Mouse (Mus musculus) lung, postnatal 0 days (tissue): ENCODE data around the gene Wdr66. TPM values are rescaled to one million over a fixed set of nuclear protein-coding genes. Genes with fewer than 3 reads are reported as not detected.

Source experiments
- ATAC-seq: fragments of 200-750 bp; cut with Nextera tagmentation; 2 replicates; pipeline ENCODE4 v1.8.0; 2017; ENCODE audit warnings: moderate library complexity
- DNase-seq: peaks from one replicate; pipeline ENCODE4 v3.0.0-alpha.2; 2016; ENCODE audit warnings: low spot score
- H3K27ac ChIP-seq: fragments of 300-500 bp; sonication (generic); 2 replicates; pipeline ENCODE4 v1.5.1; 2014; ENCODE audit warnings: antibody characterized with exemption, mild to moderate bottlenecking, low read length, mixed read lengths
- H3K27me3 ChIP-seq: fragments of 300-500 bp; sonication (generic); replicated peaks from 2 replicates; pipeline ENCODE4 v1.6.1; 2014; ENCODE audit warnings: low read length, mixed read lengths; ENCODE audit not compliant: insufficient read depth
- H3K36me3 ChIP-seq: fragments of 300-500 bp; sonication (generic); 2 replicates; pipeline ENCODE4 v1.6.1; 2014; ENCODE audit warnings: low read length, mixed read lengths; ENCODE audit not compliant: insufficient read depth
- H3K4me1 ChIP-seq: fragments of 300-500 bp; sonication (generic); 2 replicates; pipeline ENCODE4 v1.6.1; 2014; ENCODE audit warnings: antibody characterized with exemption, low read depth, low read length, mixed read lengths; ENCODE audit not compliant: insufficient read depth
- H3K4me2 ChIP-seq: fragments of 300-500 bp; sonication (generic); replicated peaks from 2 replicates; pipeline ENCODE4 v1.6.1; 2014; ENCODE audit warnings: low read depth, mild to moderate bottlenecking, low read length, moderate library complexity, mixed read lengths
- H3K4me3 ChIP-seq: fragments of 300-500 bp; sonication (generic); 2 replicates; pipeline ENCODE4 v1.5.1; 2014; ENCODE audit warnings: low read depth, low read length
- H3K9ac ChIP-seq: fragments of 300-500 bp; sonication (generic); replicated peaks from 2 replicates; pipeline ENCODE4 v1.6.1; 2014; ENCODE audit warnings: low read depth, mild to moderate bottlenecking
- H3K9me3 ChIP-seq: fragments of 300-500 bp; sonication (generic); 2 replicates; pipeline ENCODE4 v1.6.1; 2016; ENCODE audit warnings: low read length, mixed read lengths
- CTCF ChIP-seq: IDR thresholded peaks from 2 replicates; pipeline ENCODE4 v1.5.1; 2016; ENCODE audit warnings: antibody characterized with exemption, mild to moderate bottlenecking
- EP300 ChIP-seq: IDR thresholded peaks from 2 replicates; pipeline ENCODE4 v1.6.1; 2016; ENCODE audit warnings: antibody characterized with exemption, mild to moderate bottlenecking, control low read depth
- WGBS: fragments of 180-500 bp; shearing (Covaris S2); extraction: QIAGEN DNeasy Blood & Tissue Kit; methylation state at CpG from one replicate; pipeline ENCODE4 v1.1.7; 2014; 5-methylcytosine and 5-hydroxymethylcytosine counted together
- polyA plus RNA-seq: library from polyadenylated mRNA; unstranded; fragments of >200 nt; fragmentation: Nextera tagmentation; extraction: Ambion mirVana; gene quantifications from 2 replicates; pipeline ENCODE4 v1.2.1, GENCODE M21; 2015

The Wdr66 gene
- polyA plus RNA-seq, 1 experiment from 2014 or later, result 1.9 TPM

- Histone ChIP-seq H3K36me3 (peaks cover 16% of the 10 kb centered on the region; the same call in 1 of the 2 replicates), H3K4me1 (no peaks in the 10 kb centered on the region), H3K9ac (no peak overlapping the region), H3K27ac (no peak overlapping the region), H3K27me3 (no peaks in the 10 kb centered on the region), H3K4me2 (no peak overlapping the region), H3K9me3 (no peaks in the 10 kb centered on the region), H3K4me3 (no peak overlapping the region)
- TF ChIP-seq CTCF (no peak), EP300 (no peak)
- no peak for DNase-seq
- 90% methylated on average over 10 of the region's 10 CpGs for WGBS
- ATAC-seq, result no peak
These were observed 123.4 kb downstream of the Wdr66 start for GRCm38 (mm10) chr5:123375262-123375661.

- no peak for DNase-seq
- Histone ChIP-seq H3K4me1 (no peaks in the 10 kb centered on the region), H3K27ac (no peak overlapping the region), H3K4me2 (no peak overlapping the region), H3K9ac (no peak overlapping the region), H3K36me3 (peaks cover 16% of the 10 kb centered on the region; the same call in 1 of the 2 replicates), H3K27me3 (no peaks in the 10 kb centered on the region), H3K9me3 (no peaks in the 10 kb centered on the region), H3K4me3 (no peak overlapping the region)
- WGBS, result 79% methylated on average over 6 of the region's 6 CpGs
- TF ChIP-seq CTCF (no peak), EP300 (no peak)
- no peak for ATAC-seq
These were observed 124.0 kb downstream of the Wdr66 start for GRCm38 (mm10) chr5:123375793-123376452.

DNA sequence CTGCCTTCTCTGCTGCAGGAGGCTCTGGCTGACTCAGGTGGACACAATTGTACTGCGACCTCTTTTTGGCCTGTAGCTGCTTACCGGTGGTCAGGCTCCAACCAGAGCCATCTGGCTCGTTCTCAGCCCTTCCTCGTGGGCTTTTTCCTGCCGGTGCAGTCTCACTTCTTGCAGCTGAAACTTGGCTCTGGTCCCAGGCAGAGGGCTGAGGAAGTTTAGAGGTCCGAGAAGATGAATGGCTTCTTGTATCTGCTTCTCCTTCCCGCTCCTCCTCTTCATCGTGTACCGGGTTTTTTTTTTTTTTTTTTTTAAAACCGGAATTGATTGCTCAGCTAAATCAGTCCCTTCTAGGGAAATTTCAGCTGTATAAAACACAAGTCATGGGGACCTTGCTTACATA is 124.7 kb downstream of the Wdr66 start:
- DNase-seq (peak; percentile 69), ATAC-seq (0 out of 2 replicates have a peak, but pooled peaks have one; percentile 21)
- Histone ChIP-seq H3K4me1 (no peaks in the 10 kb centered on the region), H3K36me3 (peaks cover 10% of the 10 kb centered on the region; the same call in 1 of the 2 replicates), H3K27me3 (no peaks in the 10 kb centered on the region), H3K27ac (0 out of 2 replicates have a peak overlapping the region, but pooled peaks have one; percentile 20), H3K4me3 (no peak overlapping the region), H3K9ac (no peak overlapping the region), H3K9me3 (no peaks in the 10 kb centered on the region), H3K4me2 (no peak overlapping the region)
- 13% methylated on average over 10 of the region's 10 CpGs for WGBS
- TF ChIP-seq EP300, result 0 out of 2 replicates have a peak, but pooled peaks have one; percentile 16
- no peak for TF ChIP-seq CTCF

Other genes with a start within 250 kb of the Wdr66 start
- gene Orai1, start 237.0 kb upstream of the Wdr66 start, polyA plus RNA-seq, result 54.7 and 55.2 TPM in 2 replicates
- 5.3 and 8.3 TPM in 2 replicates for gene Morn3, start 205.1 kb upstream of the Wdr66 start, polyA plus RNA-seq
- gene Tmem120b, start 183.7 kb upstream of the Wdr66 start, polyA plus RNA-seq, result 11.9 and 12.2 TPM in 2 replicates
- 12.4 and 16.8 TPM in 2 replicates for gene Rhof, start 119.4 kb upstream of the Wdr66 start, polyA plus RNA-seq
- 6.2 and 7.2 TPM in 2 replicates for gene Setd1b, start 109.9 kb upstream of the Wdr66 start, polyA plus RNA-seq
- 61.3 and 62.0 TPM in 2 replicates for gene Psmd9, start 82.7 kb upstream of the Wdr66 start, polyA plus RNA-seq
- 0.19 TPM in 1 of 2 replicates, not detected in the other for gene Hpd, start 69.4 kb upstream of the Wdr66 start, polyA plus RNA-seq
- 7.7 and 7.9 TPM in 2 replicates for gene Bcl7a, start 91.7 kb downstream of the Wdr66 start, polyA plus RNA-seq
- gene Mlxip, start 142.7 kb downstream of the Wdr66 start, polyA plus RNA-seq, result 11.2 and 11.5 TPM in 2 replicates
- 2.5 and 3.4 TPM in 2 replicates for gene Lrrc43, start 237.2 kb downstream of the Wdr66 start, polyA plus RNA-seq
- gene Il31, start 237.4 kb downstream of the Wdr66 start, polyA plus RNA-seq, result not detected in 2 replicates